Mouse (Mus musculus): ENCODE data around the gene Shisal2a.

Gene Shisal2a

GRCm38 (mm10) chr4:108383183-108383714 is at the start of gene Shisal2a:
Gene Shisal2a, minus strand, starts transcription at chr4:108383349.
- in situ Hi-C loops (cut with MboI; ENCODE audit: unreplicated experiment in 2 of 2): no loop called here

GRCm38 (mm10) chr4:108431561-108431936 is 48.4 kb upstream of the Shisal2a start:
- in situ Hi-C loops (cut with MboI; ENCODE audit: unreplicated experiment in 2 of 2): no loop called here

- in situ Hi-C loops (cut with MboI; ENCODE audit: unreplicated experiment in 2 of 2): no loop called here
Observed at GRCm38 (mm10) chr4:108430656-108431560, 47.8 kb upstream of the Shisal2a start.

- in situ Hi-C loops (cut with MboI; ENCODE audit: unreplicated experiment in 2 of 2): no loop called here
Observed at GRCm38 (mm10) chr4:108428341-108428721, 45.2 kb upstream of the Shisal2a start.

- in situ Hi-C loops (cut with MboI; ENCODE audit: unreplicated experiment in 2 of 2): no loop called here
Observed at GRCm38 (mm10) chr4:108427719-108428340, 44.7 kb upstream of the Shisal2a start.

GRCm38 (mm10) chr4:108424587-108424986 is 41.4 kb upstream of the Shisal2a start:
- in situ Hi-C loops (cut with MboI; ENCODE audit: unreplicated experiment in 2 of 2): no loop called here

GRCm38 (mm10) chr4:108407621-108408020 is 24.5 kb upstream of the Shisal2a start:
- in situ Hi-C loops (cut with MboI; ENCODE audit: unreplicated experiment in 2 of 2): no loop called here

GRCm38 (mm10) chr4:108406861-108407401 is 23.8 kb upstream of the Shisal2a start, which contains the start of gene Gpx7:
Gene Gpx7, minus strand, starts transcription at chr4:108406961.
- in situ Hi-C loops (cut with MboI; ENCODE audit: unreplicated experiment in 2 of 2): no loop called here

- in situ Hi-C loops (cut with MboI; ENCODE audit: unreplicated experiment in 2 of 2): no loop called here
Observed at GRCm38 (mm10) chr4:108406138-108406860, 23.1 kb upstream of the Shisal2a start.

- in situ Hi-C loops (cut with MboI; ENCODE audit: unreplicated experiment in 2 of 2): no loop called here
Observed at GRCm38 (mm10) chr4:108405766-108406137, 22.6 kb upstream of the Shisal2a start.

- in situ Hi-C loops (cut with MboI; ENCODE audit: unreplicated experiment in 2 of 2): no loop called here
Observed at GRCm38 (mm10) chr4:108403861-108404635, 20.9 kb upstream of the Shisal2a start.

- in situ Hi-C loops (cut with MboI; ENCODE audit: unreplicated experiment in 2 of 2): no loop called here
Observed at GRCm38 (mm10) chr4:108400395-108400794, 17.2 kb upstream of the Shisal2a start.

GRCm38 (mm10) chr4:108394236-108394635 is 11.1 kb upstream of the Shisal2a start:
- in situ Hi-C loops (cut with MboI; ENCODE audit: unreplicated experiment in 2 of 2): no loop called here

GRCm38 (mm10) chr4:108392558-108392957 is 9.4 kb upstream of the Shisal2a start:
- in situ Hi-C loops (cut with MboI; ENCODE audit: unreplicated experiment in 2 of 2): no loop called here

GRCm38 (mm10) chr4:108391124-108391523 is 8.0 kb upstream of the Shisal2a start:
- in situ Hi-C loops (cut with MboI; ENCODE audit: unreplicated experiment in 2 of 2): no loop called here

GRCm38 (mm10) chr4:108388741-108389140 is 5.6 kb upstream of the Shisal2a start:
- in situ Hi-C loops (cut with MboI; ENCODE audit: unreplicated experiment in 2 of 2): no loop called here

GRCm38 (mm10) chr4:108387681-108388253 is 4.6 kb upstream of the Shisal2a start:
- in situ Hi-C loops (cut with MboI; ENCODE audit: unreplicated experiment in 2 of 2): no loop called here

- in situ Hi-C loops (cut with MboI; ENCODE audit: unreplicated experiment in 2 of 2): no loop called here
Observed at GRCm38 (mm10) chr4:108387106-108387505, 4.0 kb upstream of the Shisal2a start.

- in situ Hi-C loops (cut with MboI; ENCODE audit: unreplicated experiment in 2 of 2): no loop called here
Observed at GRCm38 (mm10) chr4:108386087-108386486, 2.9 kb upstream of the Shisal2a start.

- in situ Hi-C loops (cut with MboI; ENCODE audit: unreplicated experiment in 2 of 2): no loop called here
Observed at GRCm38 (mm10) chr4:108380146-108380545, 3.0 kb downstream of the Shisal2a start.

Data from v-Abl transformed pro-B cells (cell line).